Mouse (Mus musculus) embryonic facial prominence, embryonic 14.5 days (tissue): ENCODE measurements at regions not wholly inside any gene's neighbourhood (a gene's known extent, or its start where the extent isn't known, plus 50 kb on each side); places are given as distances from the start of the nearest gene placed in this dataset.

Experiments used
- ATAC-seq: fragments of 200-750 bp; cut with Nextera tagmentation; 2 replicates; pipeline ENCODE4 v1.8.0; 2017; ENCODE audit warnings: low read depth, moderate number of reproducible peaks, moderate TSS enrichment
- DNase-seq: peaks from one replicate; pipeline ENCODE4 v3.0.0-alpha.2; 2015; ENCODE audit warnings: low spot score
- H3K27ac ChIP-seq: fragments of 300-500 bp; sonication (generic); replicated peaks from 2 replicates; pipeline ENCODE4 v1.5.1; 2014; ENCODE audit warnings: low read depth, mild to moderate bottlenecking, low read length, moderate library complexity
- H3K27me3 ChIP-seq: fragments of 300-500 bp; sonication (generic); replicated peaks from 2 replicates; pipeline ENCODE4 v1.6.1; 2014; ENCODE audit warnings: low read length; ENCODE audit not compliant: control insufficient read depth, insufficient read depth
- H3K36me3 ChIP-seq: fragments of 300-500 bp; sonication (generic); 2 replicates; pipeline ENCODE4 v1.6.1; 2014; ENCODE audit warnings: low read length, mixed read lengths; ENCODE audit not compliant: control insufficient read depth, insufficient read depth
- H3K4me1 ChIP-seq: fragments of 300-500 bp; sonication (generic); 2 replicates; pipeline ENCODE4 v1.6.1; 2014; ENCODE audit warnings: antibody characterized with exemption, low read length; ENCODE audit not compliant: control insufficient read depth, insufficient read depth
- H3K4me2 ChIP-seq: fragments of 300-500 bp; sonication (generic); 2 replicates; pipeline ENCODE4 v1.6.1; 2014; ENCODE audit warnings: low read depth, mild to moderate bottlenecking, low read length, moderate library complexity, mixed read lengths
- H3K4me3 ChIP-seq: fragments of 300-500 bp; sonication (generic); 2 replicates; pipeline ENCODE4 v1.5.1; 2014; ENCODE audit warnings: low read depth, mild to moderate bottlenecking, low read length
- H3K9ac ChIP-seq: fragments of 300-500 bp; sonication (generic); 2 replicates; pipeline ENCODE4 v1.6.1; 2014; ENCODE audit warnings: low read depth, mild to moderate bottlenecking, low read length, moderate library complexity, mixed read lengths
- H3K9me3 ChIP-seq: fragments of 300-500 bp; sonication (generic); 2 replicates; pipeline ENCODE4 v1.6.1; 2016; ENCODE audit warnings: low read length; ENCODE audit not compliant: control insufficient read depth
- WGBS: fragments of 180-500 bp; shearing (Covaris S2); extraction: QIAGEN DNeasy Blood & Tissue Kit; methylation state at CpG from one replicate; pipeline ENCODE4 v1.1.7; 2014; 5-methylcytosine and 5-hydroxymethylcytosine counted together

DNA sequence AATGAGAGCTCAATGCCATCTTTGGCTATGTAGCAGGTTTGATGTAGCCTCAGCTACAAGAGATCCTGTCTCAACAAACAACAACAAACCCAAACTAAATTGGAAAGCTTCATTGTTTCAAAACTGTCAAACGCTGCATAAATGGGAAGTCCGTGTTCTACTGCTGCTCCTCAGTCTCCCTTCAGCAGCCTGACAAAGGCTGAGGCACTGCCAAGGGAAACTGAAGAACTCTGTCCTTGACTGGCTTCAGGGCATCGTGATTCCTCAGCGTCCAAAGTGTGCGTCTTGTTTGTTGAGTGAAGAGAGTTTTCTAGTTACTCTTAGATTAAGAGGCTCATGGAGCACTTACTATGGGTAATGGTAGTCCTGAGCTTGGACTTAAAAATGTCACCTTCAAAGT, 100.7 kb downstream of the Rgs2 start:
- H3K36me3 ChIP-seq, result no peaks in the 10 kb centered on the region
- DNase-seq (no peak), ATAC-seq (no peak)
- no peak overlapping the region for H3K27ac ChIP-seq
- no peaks in the 10 kb centered on the region for H3K9me3 ChIP-seq
- H3K4me3 ChIP-seq, result no peak overlapping the region
- H3K4me1 ChIP-seq, result no peaks in the 10 kb centered on the region
- no peak overlapping the region for H3K9ac ChIP-seq
- H3K4me2 ChIP-seq, result no peak overlapping the region
- WGBS, result 71% methylated on average over 5 of the region's 5 CpGs
- H3K27me3 ChIP-seq, result no peaks in the 10 kb centered on the region

DNA sequence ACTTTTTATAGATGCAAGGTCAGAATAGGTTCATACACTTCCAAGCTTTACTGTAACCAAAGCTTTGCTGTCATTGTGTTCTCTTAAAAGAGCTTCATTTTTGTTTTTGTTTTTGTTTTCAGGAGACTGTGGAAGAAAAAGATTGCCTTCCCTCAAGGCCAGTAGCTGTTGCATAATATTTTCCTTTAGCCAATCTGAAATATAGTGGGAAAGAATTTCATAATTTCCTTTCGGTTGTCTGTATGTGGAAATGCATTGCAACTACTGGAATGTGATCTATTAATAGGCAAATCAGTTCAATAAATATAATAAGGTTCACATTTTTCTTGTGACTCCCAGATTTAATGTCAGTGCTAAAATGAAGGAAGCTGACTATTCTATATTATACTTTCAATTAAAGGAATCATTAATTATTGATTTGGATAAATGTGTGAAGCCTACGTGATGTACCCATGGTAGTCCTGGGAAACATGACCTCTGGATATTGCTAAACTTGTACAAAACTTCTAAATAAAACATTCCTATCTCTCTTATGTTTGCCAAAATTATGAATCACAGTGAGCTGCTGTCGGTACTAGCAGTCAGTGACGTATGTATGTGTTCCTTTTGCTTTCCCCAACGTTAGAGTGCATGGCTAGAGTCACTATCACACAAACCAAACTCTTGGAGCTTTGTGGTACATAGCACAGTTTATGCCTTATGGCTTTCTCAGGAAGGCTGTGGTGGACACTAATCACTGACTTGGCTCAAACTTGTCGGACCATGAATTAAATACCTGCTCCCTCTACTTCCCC, 102.6 kb downstream of the Rgs2 start:
- H3K4me1 ChIP-seq, result no peaks in the 10 kb centered on the region
- no peak overlapping the region for H3K9ac ChIP-seq
- no peaks in the 10 kb centered on the region for H3K36me3 ChIP-seq
- no peaks in the 10 kb centered on the region for H3K9me3 ChIP-seq
- ATAC-seq (no peak), DNase-seq (no peak)
- H3K27ac ChIP-seq, result no peak overlapping the region
- 86% methylated on average over 6 of the region's 6 CpGs for WGBS
- no peak overlapping the region for H3K4me2 ChIP-seq
- H3K4me3 ChIP-seq, result no peak overlapping the region
- H3K27me3 ChIP-seq, result no peaks in the 10 kb centered on the region

DNA sequence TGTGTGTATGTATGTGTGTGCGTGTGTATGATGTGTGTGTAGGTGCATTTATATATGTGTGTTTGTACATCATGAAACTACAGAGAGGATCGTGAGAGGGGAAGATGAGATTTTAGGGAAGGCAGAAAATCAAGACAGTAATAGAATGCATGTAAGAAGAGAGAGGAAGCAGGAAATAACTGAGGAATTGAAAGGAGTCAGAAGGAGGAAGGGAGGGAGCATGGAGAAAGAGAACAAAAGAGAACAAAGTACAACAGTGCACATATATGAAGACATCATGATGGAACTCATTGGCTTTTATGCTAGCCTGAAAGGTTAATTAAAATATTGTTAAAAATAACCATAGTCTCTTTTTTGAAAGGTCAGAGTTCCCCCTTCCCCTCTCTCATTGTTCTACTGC, 111.4 kb downstream of the Uchl5 start:
- no peaks in the 10 kb centered on the region for H3K27me3 ChIP-seq
- no peaks in the 10 kb centered on the region for H3K4me1 ChIP-seq
- ATAC-seq (no peak), DNase-seq (no peak)
- H3K9me3 ChIP-seq, result no peaks in the 10 kb centered on the region
- H3K27ac ChIP-seq, result no peak overlapping the region
- H3K9ac ChIP-seq, result no peak overlapping the region
- H3K4me3 ChIP-seq, result no peak overlapping the region
- WGBS, result 85% methylated on average over 2 of the region's 2 CpGs
- no peaks in the 10 kb centered on the region for H3K36me3 ChIP-seq
- H3K4me2 ChIP-seq, result no peak overlapping the region

DNA sequence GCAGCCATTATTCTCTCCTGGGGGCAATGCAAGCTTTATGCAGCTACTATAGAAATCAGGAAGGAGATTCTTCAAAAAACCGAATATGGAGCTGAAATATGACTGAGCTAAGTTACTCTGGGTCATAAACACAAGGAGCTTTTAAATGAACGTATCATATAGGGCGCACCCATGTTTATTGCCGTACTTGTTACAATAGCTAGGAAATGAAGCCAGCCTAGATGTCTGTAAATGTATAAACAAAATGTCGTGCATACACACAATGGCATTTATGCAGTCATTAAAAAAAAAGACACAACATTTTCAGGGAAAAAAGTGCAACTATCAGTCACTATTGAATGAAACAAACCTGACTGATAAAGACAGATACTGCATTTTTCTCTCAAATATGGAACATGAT, 111.0 kb downstream of the Uchl5 start:
- Histone ChIP-seq H3K4me3 (no peak overlapping the region), H3K4me1 (no peaks in the 10 kb centered on the region), H3K9ac (no peak overlapping the region), H3K27me3 (no peaks in the 10 kb centered on the region), H3K4me2 (no peak overlapping the region), H3K9me3 (no peaks in the 10 kb centered on the region), H3K36me3 (no peaks in the 10 kb centered on the region), H3K27ac (no peak overlapping the region)
- 79% methylated on average over 5 of the region's 5 CpGs for WGBS
- DNase-seq, result no peak
- no peak for ATAC-seq

DNA sequence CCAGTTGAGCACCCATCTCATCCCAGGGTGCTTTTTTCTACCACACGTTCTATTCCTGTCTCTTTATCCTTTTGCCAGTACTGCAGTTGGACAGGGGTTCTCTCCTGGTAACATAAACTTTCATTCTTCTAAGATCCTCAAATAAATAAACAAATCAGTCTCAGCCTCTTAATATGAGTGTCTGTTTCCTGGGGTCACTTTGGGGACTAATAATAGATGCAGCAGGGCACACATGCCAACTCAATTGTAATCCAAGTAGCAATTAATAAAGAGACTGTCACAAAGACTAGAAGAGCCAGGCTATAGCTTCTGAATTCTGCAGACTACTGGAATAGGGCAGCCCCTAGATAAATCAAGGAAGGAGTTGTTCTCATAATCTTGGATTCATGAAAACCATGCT, 108.9 kb downstream of the Uchl5 start:
- no peak for ATAC-seq

DNA sequence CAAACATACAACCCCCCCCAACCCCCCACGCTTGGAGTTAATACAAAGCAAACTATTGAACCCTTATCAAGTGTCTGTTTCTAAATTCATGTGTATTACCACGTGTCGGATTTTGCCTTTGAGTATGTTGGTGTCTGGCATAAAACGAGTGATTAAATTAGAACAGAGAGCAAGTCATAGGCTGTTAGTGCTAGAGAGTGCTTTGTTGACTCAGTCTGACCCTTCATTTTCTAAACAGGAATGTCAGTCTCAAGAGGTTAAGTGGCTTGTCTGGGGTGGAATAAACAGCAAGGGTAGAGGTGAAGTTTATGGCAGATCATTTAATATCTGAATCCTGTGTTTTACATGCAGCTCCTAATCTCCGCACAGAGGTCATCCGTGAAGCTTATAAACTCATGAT, 104.1 kb downstream of the Uchl5 start:
- no peak overlapping the region for H3K27ac ChIP-seq
- H3K9me3 ChIP-seq, result no peaks in the 10 kb centered on the region
- WGBS, result 52% methylated on average over 6 of the region's 6 CpGs
- no peak overlapping the region for H3K9ac ChIP-seq
- H3K36me3 ChIP-seq, result no peaks in the 10 kb centered on the region
- H3K4me3 ChIP-seq, result no peak overlapping the region
- H3K4me2 ChIP-seq, result no peak overlapping the region
- ATAC-seq (no peak), DNase-seq (no peak)
- no peaks in the 10 kb centered on the region for H3K27me3 ChIP-seq
- peaks cover 3% of the 10 kb centered on the region; the same call in 1 of the 2 replicates for H3K4me1 ChIP-seq

More for the DNA sequence above, 108.9 kb downstream of the Uchl5 start:
- Histone ChIP-seq H3K27ac (no peak overlapping the region), H3K4me1 (peaks cover 3% of the 10 kb centered on the region; the same call in 1 of the 2 replicates), H3K27me3 (no peaks in the 10 kb centered on the region), H3K4me2 (no peak overlapping the region), H3K4me3 (no peak overlapping the region), H3K36me3 (no peaks in the 10 kb centered on the region), H3K9me3 (no peaks in the 10 kb centered on the region), H3K9ac (no peak overlapping the region)
- DNase-seq, result no peak
- WGBS, result 58% methylated on average over 1 of the region's 1 CpGs

DNA sequence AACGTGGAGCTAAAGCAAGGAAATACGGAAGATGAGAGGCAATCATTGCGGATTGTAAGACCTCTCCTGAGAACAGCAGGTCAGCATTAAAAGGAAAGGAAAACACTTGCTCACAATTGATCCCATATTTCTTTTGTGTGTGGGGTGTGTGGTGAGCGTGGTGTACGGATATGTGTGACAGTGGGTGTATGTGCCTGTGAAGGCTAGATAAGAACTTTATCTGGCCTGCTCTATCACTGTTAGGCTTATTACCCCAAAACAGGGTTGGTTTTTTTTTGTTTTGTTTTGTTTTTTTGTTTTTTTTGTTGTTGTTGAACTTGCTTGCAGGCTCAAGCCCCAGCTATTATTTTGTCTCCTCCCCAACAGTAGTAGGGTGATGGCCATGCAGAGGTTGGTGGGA, 102.5 kb downstream of the Uchl5 start:
- ATAC-seq (no peak), DNase-seq (no peak)
- H3K4me1 ChIP-seq, result peaks cover 3% of the 10 kb centered on the region; the same call in 1 of the 2 replicates
- no peak overlapping the region for H3K27ac ChIP-seq
- no peak overlapping the region for H3K9ac ChIP-seq
- no peak overlapping the region for H3K4me3 ChIP-seq
- H3K36me3 ChIP-seq, result no peaks in the 10 kb centered on the region
- H3K27me3 ChIP-seq, result no peaks in the 10 kb centered on the region
- no peaks in the 10 kb centered on the region for H3K9me3 ChIP-seq
- H3K4me2 ChIP-seq, result no peak overlapping the region
- 62% methylated on average over 5 of the region's 5 CpGs for WGBS

DNA sequence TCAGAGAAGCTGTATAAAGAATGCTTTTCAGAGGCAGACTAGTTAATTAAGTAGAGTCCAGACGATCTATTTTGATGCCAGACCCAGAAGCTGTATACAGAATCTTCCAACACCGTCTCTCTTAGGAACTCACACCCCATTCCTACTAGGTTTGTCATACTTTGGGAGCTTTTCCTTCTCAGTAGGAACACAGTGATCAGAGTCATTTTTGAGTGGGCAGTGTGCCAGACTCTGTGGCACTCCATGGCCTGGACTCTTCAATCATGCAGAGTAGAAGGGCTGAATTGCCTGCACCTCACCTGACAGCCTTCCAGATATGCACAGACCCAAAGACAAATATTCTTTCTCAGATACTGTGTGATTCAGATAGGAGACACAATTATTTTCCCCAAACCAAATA, 101.2 kb downstream of the Uchl5 start:
- Histone ChIP-seq H3K27ac (no peak overlapping the region), H3K4me3 (no peak overlapping the region), H3K4me1 (peaks cover 3% of the 10 kb centered on the region; the same call in 1 of the 2 replicates), H3K9ac (no peak overlapping the region), H3K9me3 (no peaks in the 10 kb centered on the region), H3K36me3 (no peaks in the 10 kb centered on the region), H3K4me2 (no peak overlapping the region), H3K27me3 (no peaks in the 10 kb centered on the region)
- DNase-seq, result no peak
- WGBS, result 61% methylated on average over 2 of the region's 2 CpGs
- ATAC-seq, result no peak

DNA sequence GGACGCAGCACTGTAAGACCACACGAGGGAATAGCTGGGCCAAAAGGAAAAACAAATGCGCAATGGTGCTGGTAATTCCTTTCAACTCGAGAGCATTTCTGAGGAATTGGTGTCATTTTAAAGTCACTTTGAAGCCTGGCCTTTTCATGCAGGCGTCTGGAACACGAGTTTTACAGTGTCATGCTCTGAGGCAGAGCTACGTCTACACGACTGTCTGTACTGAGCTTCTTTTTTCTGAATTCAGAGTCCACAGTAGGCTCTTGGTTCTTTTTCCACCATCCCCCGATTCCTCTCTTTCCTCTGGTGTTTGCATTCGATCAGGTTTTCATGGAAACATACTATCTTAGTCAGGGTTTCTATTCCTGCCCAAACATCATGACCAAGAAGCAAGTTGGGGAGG, 83.2 kb downstream of the Uchl5 start:
- Histone ChIP-seq H3K27ac (no peak overlapping the region), H3K9ac (no peak overlapping the region), H3K27me3 (no peaks in the 10 kb centered on the region), H3K4me1 (no peaks in the 10 kb centered on the region), H3K4me2 (no peak overlapping the region), H3K9me3 (no peaks in the 10 kb centered on the region), H3K36me3 (no peaks in the 10 kb centered on the region), H3K4me3 (no peak overlapping the region)
- DNase-seq (no peak), ATAC-seq (no peak)
- WGBS, result 58% methylated on average over 10 of the region's 10 CpGs
